Mouse (Mus musculus) spleen, postnatal 14 days (tissue): Measurements from ENCODE around the gene Olfr809.

Experiments used
- DNase-seq, 2 experiments: peaks; one replicate each; pipeline ENCODE4 v3.0.0; 2021 to 2022; ENCODE audit warnings: low spot score in 2 of 2

The Olfr809 gene

GRCm38 (mm10) chr10:129774338-129774737 is at the start of gene Olfr809:
Gene Olfr809, plus strand, starts transcription at chr10:129774638.
- no peak for DNase-seq

DNA sequence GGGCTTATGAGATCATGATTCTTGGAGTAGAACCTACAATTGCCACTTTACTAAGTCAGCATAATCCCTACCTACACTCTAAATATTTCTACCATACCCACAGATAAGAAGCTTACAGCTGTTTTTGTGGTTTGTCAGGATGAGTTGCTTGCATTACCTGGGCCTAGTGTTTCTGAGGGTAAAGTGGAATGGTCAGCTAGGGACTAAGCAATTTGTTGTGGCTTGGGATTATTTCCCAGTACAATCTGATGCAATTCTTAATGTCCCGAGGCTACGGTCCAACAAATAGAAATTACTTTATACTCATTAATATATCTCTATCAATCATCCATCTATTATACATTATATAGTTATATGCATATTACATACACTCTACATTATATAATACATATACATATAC is 45.2 kb upstream of the Olfr809 start, which contains the start of gene Olfr805:
TSS of gene Olfr805 (minus strand) at position 101 of the 400 bp plus-strand sequence.
- DNase-seq: no peak

DNA sequence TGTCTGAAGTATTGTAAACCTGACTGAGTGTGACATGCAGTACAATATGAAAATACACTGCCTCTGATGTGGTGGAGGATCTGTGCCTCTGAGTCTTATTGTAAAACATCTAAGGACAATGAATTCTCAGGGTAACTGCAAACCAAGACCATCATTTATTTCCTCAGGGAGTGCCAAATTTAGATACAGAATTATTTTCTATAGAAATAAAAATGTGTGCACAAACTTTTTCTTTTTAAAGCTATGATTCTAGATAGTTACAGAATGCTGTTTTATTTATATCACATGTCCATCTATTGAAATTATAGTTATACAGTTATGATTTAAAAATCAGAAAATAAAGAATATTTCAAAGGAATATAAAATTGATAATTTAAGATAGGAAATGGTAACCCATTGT is 32.6 kb upstream of the Olfr809 start, which contains the start of gene Olfr806:
TSS of gene Olfr806 (minus strand) at position 101 of the 400 bp plus-strand sequence.
- no peak for DNase-seq

DNA sequence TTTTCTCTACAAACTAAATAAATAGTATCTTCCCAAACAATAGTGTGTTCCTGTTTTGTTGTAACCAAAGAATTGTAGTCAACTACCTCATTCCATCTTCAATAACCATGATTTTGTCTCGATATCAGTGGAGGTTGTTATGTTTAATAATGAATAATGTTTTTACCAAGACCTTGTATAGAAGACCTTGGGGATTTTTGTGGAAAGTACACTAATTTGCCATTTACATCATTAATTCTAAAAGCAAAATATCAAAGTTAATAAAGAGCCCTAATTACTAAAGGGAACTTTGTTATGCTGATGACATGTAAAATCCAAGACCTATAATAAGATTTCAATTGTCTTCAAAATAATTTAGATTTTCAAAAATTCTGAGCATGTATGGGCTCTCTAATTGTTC is 16.7 kb upstream of the Olfr809 start, which contains the start of gene Olfr807:
TSS of gene Olfr807 (minus strand) at position 101 of the 400 bp plus-strand sequence.
- DNase-seq: no peak

DNA sequence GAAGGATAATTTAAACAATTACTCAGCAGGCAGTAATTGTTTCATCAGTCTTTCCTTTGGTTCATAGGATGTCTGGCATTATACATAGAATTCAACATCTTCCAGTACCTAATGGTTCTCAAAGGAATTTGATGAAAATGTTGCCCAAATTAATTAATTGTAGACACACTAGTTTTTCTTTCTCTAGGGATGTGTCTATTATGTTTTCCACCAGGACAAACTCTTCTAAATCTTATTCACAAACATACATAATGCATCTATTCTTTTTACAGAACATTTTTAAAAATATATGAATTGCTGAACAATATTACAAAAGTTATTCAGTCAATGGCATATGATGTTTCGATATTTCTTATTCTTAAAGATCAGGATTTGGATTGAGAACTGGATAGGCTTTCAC is 9.3 kb upstream of the Olfr809 start, which contains the start of gene Olfr808:
TSS of gene Olfr808 (plus strand) at position 301 of the 400 bp plus-strand sequence.
- no peak for DNase-seq

GRCm38 (mm10) chr10:129778123-129778522 is 3.7 kb downstream of the Olfr809 start:
- DNase-seq: no peak

- no peak for DNase-seq
Observed at GRCm38 (mm10) chr10:129794817-129795216, 20.4 kb downstream of the Olfr809 start, which contains the start of gene Olfr810. Gene Olfr810, minus strand, starts transcription at chr10:129794917.

- no peak for DNase-seq
Observed at GRCm38 (mm10) chr10:129804296-129804695, 29.9 kb downstream of the Olfr809 start, which contains the start of gene Olfr811. Gene Olfr811, minus strand, starts transcription at chr10:129804396.
